Mouse (Mus musculus): ENCODE measurements at regions not wholly inside any gene's neighbourhood (a gene's known extent, or its start where the extent isn't known, plus 50 kb on each side); places are given as distances from the start of the nearest gene placed in this dataset.
A peak's percentile ranks its signal among the peaks of the same experiment; 100 is the strongest.

- no peak for DNase-seq (ENCODE audit: low spot score in 2 of 2)
Measured at GRCm38 (mm10) chr3:40058281-40058680, 472.8 kb upstream of the Intu start.

- DNase-seq (ENCODE audit: low spot score in 2 of 2): no peak
Measured at GRCm38 (mm10) chr3:40058719-40059420, 472.2 kb upstream of the Intu start.

DNA sequence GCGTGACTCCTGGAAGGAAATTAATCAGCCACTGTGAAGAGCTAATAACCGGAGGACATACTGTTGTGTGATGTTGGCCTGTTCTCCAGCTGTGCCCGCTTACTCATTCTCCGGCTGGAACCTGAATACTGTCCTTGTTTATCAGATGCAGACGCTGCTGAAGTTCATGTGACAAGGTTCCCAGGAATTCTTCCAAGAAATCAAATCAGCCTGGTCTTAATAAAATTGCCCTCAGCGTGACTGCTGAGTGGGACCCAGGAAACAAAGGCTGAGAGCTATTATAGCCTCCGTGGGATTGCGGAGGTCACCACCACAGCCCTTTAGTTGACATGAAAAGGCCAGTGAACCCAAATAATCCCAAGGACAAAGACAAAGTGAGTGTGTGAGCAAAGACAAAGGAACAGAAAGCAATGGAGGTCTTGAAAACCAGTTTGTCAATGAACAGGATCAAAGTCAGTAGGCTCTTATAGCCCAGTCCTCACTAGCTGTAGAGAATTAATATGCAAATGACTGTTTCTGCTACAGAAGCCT, 460.9 kb upstream of the Intu start:
- no peak for DNase-seq (ENCODE audit: low spot score in 2 of 2)

- DNase-seq (ENCODE audit: low spot score in 2 of 2): no peak
Measured at GRCm38 (mm10) chr3:40076824-40077223, 454.3 kb upstream of the Intu start.

DNA sequence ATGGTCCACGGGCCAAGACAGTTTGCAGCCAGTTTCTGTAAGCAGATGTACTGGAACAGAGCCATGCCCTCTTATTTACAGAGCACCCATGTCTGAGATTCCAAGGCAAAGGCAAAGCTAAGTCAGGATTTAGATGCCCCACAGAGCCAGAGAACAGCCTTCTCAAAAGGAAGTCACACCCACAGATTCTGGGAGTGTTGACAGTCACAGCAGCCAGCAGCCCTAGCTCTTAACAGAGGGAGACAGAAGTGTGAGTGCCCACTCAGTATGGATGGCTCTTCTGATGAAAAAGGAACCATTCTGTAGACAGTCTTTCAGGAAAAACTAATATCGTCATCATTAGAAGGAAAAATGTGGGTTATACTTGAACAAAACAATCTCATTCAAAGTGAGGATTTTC, 446.0 kb upstream of the Intu start:
- no peak for DNase-seq (ENCODE audit: low spot score in 2 of 2)

- DNase-seq (ENCODE audit: low spot score in 2 of 2): no peak
Measured at GRCm38 (mm10) chr3:40091773-40092343, 439.2 kb upstream of the Intu start.

GRCm38 (mm10) chr3:40092765-40093368, 438.2 kb upstream of the Intu start:
- peak; percentile 31 to 45 for DNase-seq (ENCODE audit: low spot score in 2 of 2)

GRCm38 (mm10) chr3:40094040-40094439, 437.0 kb upstream of the Intu start:
- DNase-seq (ENCODE audit: low spot score in 2 of 2): no peak

DNA sequence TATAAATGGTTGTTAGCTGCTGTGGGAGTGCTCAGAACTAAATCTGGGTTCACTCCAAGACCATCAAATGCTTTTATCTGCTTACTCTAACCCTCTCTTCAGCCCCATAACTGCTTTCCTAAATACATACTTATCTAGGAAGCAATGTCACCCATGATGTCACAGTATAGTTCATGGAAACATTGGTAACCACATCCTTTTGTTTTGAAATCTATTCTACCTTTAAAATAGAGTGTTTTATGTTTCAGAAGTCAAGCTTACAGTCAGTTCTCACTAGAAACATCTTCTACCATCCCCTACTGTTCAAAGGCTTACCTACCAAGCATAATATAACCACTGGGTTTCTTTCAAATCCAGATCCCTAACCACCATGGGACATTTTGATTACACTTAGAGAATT, 436.4 kb upstream of the Intu start:
- DNase-seq (ENCODE audit: low spot score in 2 of 2): no peak

GRCm38 (mm10) chr3:40102698-40103097, 428.4 kb upstream of the Intu start:
- no peak for DNase-seq (ENCODE audit: low spot score in 2 of 2)

- DNase-seq (ENCODE audit: low spot score in 2 of 2): no peak
Measured at GRCm38 (mm10) chr3:40114811-40115210, 416.3 kb upstream of the Intu start.

DNA sequence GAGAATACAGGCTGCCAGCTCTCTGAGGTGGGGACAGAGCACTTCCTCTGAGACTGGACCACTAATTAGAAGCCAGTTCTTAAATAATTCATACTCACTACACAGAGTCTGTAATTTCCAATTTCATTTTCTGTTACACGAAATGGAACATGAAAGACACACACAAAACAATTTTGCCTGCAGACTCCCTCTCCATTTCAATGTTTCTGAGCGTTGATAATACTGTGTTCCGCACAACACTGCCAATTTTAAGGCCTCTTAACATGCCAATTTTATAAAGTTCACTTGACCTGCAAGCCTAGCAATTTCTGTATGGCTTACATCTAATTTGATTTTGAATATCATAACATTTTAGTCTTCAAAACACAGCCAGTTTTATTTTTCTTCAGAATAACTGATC, 412.5 kb upstream of the Intu start:
- no peak for DNase-seq (ENCODE audit: low spot score in 2 of 2)

DNA sequence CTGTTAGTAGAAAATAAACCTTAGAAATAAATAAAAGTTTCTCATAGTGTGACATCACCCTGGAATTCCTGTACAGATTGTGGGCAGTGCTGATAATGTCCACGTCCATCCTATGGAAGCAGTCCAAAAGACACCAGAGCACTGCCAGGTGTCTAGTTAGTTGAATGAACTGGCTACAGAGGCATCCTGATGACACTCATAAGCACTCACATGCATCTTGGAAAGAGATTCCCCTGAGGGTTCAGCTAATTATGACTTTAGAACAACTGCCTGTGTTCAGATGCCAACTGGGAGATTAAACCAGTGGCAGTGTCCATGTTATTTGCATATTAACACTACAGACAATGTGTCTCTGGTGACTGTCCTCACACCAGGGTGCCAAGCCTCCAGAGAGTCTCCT, 411.6 kb upstream of the Intu start:
- DNase-seq (ENCODE audit: low spot score in 2 of 2): peak in 1 of 2 experiments; percentile 20

GRCm38 (mm10) chr3:40120298-40120875, 410.7 kb upstream of the Intu start:
- DNase-seq (ENCODE audit: low spot score in 2 of 2): peak; percentile 73 to 88

- no peak for DNase-seq (ENCODE audit: low spot score in 2 of 2)
Measured at GRCm38 (mm10) chr3:40123558-40124236, 407.4 kb upstream of the Intu start.

GRCm38 (mm10) chr3:40126903-40127302, 404.2 kb upstream of the Intu start:
- DNase-seq (ENCODE audit: low spot score in 2 of 2): no peak

DNA sequence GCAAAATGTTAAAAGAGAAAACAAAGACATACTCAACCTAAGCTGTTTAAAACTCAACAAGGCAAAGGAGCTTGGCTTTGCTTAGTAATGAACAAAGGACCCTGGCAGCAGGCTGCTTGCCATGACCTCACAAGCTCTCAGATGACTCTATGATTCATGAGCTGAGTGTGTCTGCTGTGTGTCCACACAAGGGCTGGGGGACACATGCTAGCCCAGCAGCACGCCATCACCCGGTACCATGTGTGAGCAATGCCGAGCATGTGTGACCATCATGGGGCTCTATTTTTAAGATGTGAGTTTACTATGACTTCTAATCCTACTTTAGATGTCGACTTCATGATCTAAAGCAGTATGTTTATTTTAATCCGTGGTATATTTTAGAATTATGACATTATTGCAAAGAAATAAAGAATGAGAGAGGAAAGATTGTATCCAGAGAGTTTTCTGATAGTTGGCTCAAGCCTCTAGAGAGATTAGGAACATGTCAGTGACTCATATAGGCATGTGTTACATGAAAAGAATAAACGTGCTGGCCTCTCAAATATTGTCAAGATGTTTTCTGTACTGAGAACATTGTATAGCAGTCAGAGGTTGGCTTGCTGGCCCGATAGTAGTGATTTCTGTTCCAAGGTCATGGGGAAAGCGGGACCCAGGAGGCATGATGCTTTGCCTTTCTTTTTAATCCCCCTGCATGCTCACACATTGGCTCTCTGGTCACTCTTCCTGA, 400.1 kb upstream of the Intu start:
- DNase-seq (ENCODE audit: low spot score in 2 of 2): no peak

GRCm38 (mm10) chr3:40138671-40139070, 392.4 kb upstream of the Intu start:
- no peak for DNase-seq (ENCODE audit: low spot score in 2 of 2)

GRCm38 (mm10) chr3:40142229-40142628, 388.9 kb upstream of the Intu start:
- DNase-seq (ENCODE audit: low spot score in 2 of 2): no peak

GRCm38 (mm10) chr3:40158631-40159030, 372.5 kb upstream of the Intu start:
- peak; percentile 13 to 37 for DNase-seq (ENCODE audit: low spot score in 2 of 2)

GRCm38 (mm10) chr3:40159591-40160145, 371.4 kb upstream of the Intu start:
- DNase-seq (ENCODE audit: low spot score in 2 of 2): no peak
